Mouse (Mus musculus) lung, postnatal 36 days (tissue): ENCODE data around the gene Immt.
"Not testable (repeated sequence)": the region's sequence is repeated elsewhere in the genome, so short reads cannot be mapped to it uniquely, and the experiment has no call there.

ENCODE experiments used
- DNase-seq: peaks from one replicate; pipeline ENCODE4 v3.0.0; 2022; ENCODE audit warnings: mixed read lengths

Gene Immt

GRCm38 (mm10) chr6:71867751-71868150 lies 36.6 kb downstream of the Immt start:
- no peak for DNase-seq

GRCm38 (mm10) chr6:71868809-71869208 lies 37.7 kb downstream of the Immt start:
- DNase-seq = peak; percentile 38

- DNase-seq = no peak
Measured at GRCm38 (mm10) chr6:71871396-71871795, 40.3 kb downstream of the Immt start.

GRCm38 (mm10) chr6:71877965-71878760 lies 47.0 kb downstream of the Immt start:
- DNase-seq = peak; percentile 26

- no peak for DNase-seq
Measured at GRCm38 (mm10) chr6:71893263-71893662, 62.1 kb downstream of the Immt start.

GRCm38 (mm10) chr6:71907702-71908235 lies 76.6 kb downstream of the Immt start:
- DNase-seq = no peak

GRCm38 (mm10) chr6:71908481-71909381 lies 77.6 kb downstream of the Immt start, which contains the start of the genes Ptcd3 and Polr1a:
Gene Ptcd3 (minus strand): TSS chr6:71908750.
Gene Polr1a (plus strand): TSS chr6:71909053.
- DNase-seq = peak; percentile 95

GRCm38 (mm10) chr6:71909384-71909783 lies 78.3 kb downstream of the Immt start:
- no peak for DNase-seq

- DNase-seq = peak; percentile 6
Measured at GRCm38 (mm10) chr6:71909840-71910239, 78.7 kb downstream of the Immt start.

GRCm38 (mm10) chr6:71911686-71912450 lies 80.7 kb downstream of the Immt start:
- DNase-seq = no peak

- no peak for DNase-seq
Measured at GRCm38 (mm10) chr6:71920752-71921151, 89.6 kb downstream of the Immt start.

- not testable (repeated sequence) for DNase-seq
Measured at GRCm38 (mm10) chr6:71925233-71925632, 94.1 kb downstream of the Immt start.
